Mouse (Mus musculus) stomach, embryonic 14.5 days (tissue): ENCODE results near the gene 4930453N24Rik. TPM values are rescaled to one million over a fixed set of nuclear protein-coding genes. Genes with fewer than 3 reads are reported as not detected.

Experiments used
- polyA plus RNA-seq: library from polyadenylated mRNA; unstranded; fragments of >200 nt; fragmentation: Nextera tagmentation; extraction: Ambion mirVana; gene quantifications from 2 replicates; pipeline ENCODE4 v1.2.1, GENCODE M21; 2014

The 4930453N24Rik gene
- polyA plus RNA-seq, 1 experiment from 2014 or later, result 30.1 TPM

Other genes with a start within 250 kb of the 4930453N24Rik start
- gene Csnka2ip, start 168.8 kb downstream of the 4930453N24Rik start, polyA plus RNA-seq, result 0.15 TPM in 1 of 2 replicates, not detected in the other
- gene Zfp654, start 80.5 kb upstream of the 4930453N24Rik start, polyA plus RNA-seq, result 8.3 and 10.3 TPM in 2 replicates
- gene Cggbp1, start 80.8 kb upstream of the 4930453N24Rik start, polyA plus RNA-seq, result 84.4 and 97.6 TPM in 2 replicates